Mouse (Mus musculus) T-helper 17 cell (primary cell): ENCODE measurements around the gene Slc25a45.

Source experiments
- in situ Hi-C, 2 experiments: fragments of 300-600 bp; cut with MboI, MseI; formaldehyde crosslinking; loops; 1 replicate in 1 of 2; 2 replicates in 1 of 2; pipeline ENCODE4 v1.15.1; 2025; ENCODE audit warnings: high pct_unique_total_duplicates in 2 of 2

The Slc25a45 gene

GRCm38 (mm10) chr19:5877618-5878361 lies at the start of gene Slc25a45:
Gene Slc25a45 (plus strand): TSS chr19:5877808.
- in situ Hi-C loops, result loop anchor here (5.0 to 10.0 kb wide), 2 partner anchors 90 to 93 kb away; no protein-coding TSS in a partner anchor

GRCm38 (mm10) chr19:5828155-5828554 lies 49.5 kb upstream of the Slc25a45 start:
- in situ Hi-C loops, result no loop called here

- in situ Hi-C loops, result no loop called here
Observed at GRCm38 (mm10) chr19:5828905-5829304, 48.7 kb upstream of the Slc25a45 start.

GRCm38 (mm10) chr19:5829958-5830615 lies 47.5 kb upstream of the Slc25a45 start:
- in situ Hi-C loops, result no loop called here

GRCm38 (mm10) chr19:5830776-5831175 lies 46.8 kb upstream of the Slc25a45 start:
- in situ Hi-C loops, result no loop called here

- in situ Hi-C loops, result no loop called here
Observed at GRCm38 (mm10) chr19:5831224-5831957, 46.2 kb upstream of the Slc25a45 start.

GRCm38 (mm10) chr19:5831958-5832320 lies 45.7 kb upstream of the Slc25a45 start:
- in situ Hi-C loops, result no loop called here

GRCm38 (mm10) chr19:5832326-5832725 lies 45.3 kb upstream of the Slc25a45 start:
- in situ Hi-C loops, result no loop called here

- in situ Hi-C loops, result no loop called here
Observed at GRCm38 (mm10) chr19:5833287-5834100, 44.1 kb upstream of the Slc25a45 start.

- in situ Hi-C loops, result no loop called here
Observed at GRCm38 (mm10) chr19:5834260-5834925, 43.2 kb upstream of the Slc25a45 start.

- in situ Hi-C loops, result no loop called here
Observed at GRCm38 (mm10) chr19:5835054-5835921, 42.3 kb upstream of the Slc25a45 start.

GRCm38 (mm10) chr19:5835922-5836430 lies 41.6 kb upstream of the Slc25a45 start:
- in situ Hi-C loops, result no loop called here

- in situ Hi-C loops, result no loop called here
Observed at GRCm38 (mm10) chr19:5836941-5837572, 40.6 kb upstream of the Slc25a45 start.

- in situ Hi-C loops, result no loop called here
Observed at GRCm38 (mm10) chr19:5837606-5838005, 40.0 kb upstream of the Slc25a45 start.

GRCm38 (mm10) chr19:5838136-5838891 lies 39.3 kb upstream of the Slc25a45 start:
- in situ Hi-C loops, result no loop called here

GRCm38 (mm10) chr19:5838892-5839165 lies 38.8 kb upstream of the Slc25a45 start:
- in situ Hi-C loops, result no loop called here

GRCm38 (mm10) chr19:5839317-5840085 lies 38.1 kb upstream of the Slc25a45 start:
- in situ Hi-C loops, result no loop called here
